Mouse (Mus musculus) lung, embryonic 14.5 days (tissue): ENCODE measurements around the gene E330034G19Rik. TPM values are rescaled to one million over a fixed set of nuclear protein-coding genes. Genes with fewer than 3 reads are reported as not detected.
A peak's percentile ranks its signal among the peaks of the same experiment; 100 is the strongest.

Experiments
- ATAC-seq: fragments of 200-750 bp; cut with Nextera tagmentation; 2 replicates; pipeline ENCODE4 v1.8.0; 2017; ENCODE audit warnings: mild to moderate bottlenecking, moderate TSS enrichment, moderate library complexity; ENCODE audit not compliant: insufficient read depth
- DNase-seq: peaks from one replicate; pipeline ENCODE4 v3.0.0-alpha.2; 2015
- H3K27ac ChIP-seq: fragments of 300-500 bp; sonication (generic); 2 replicates; pipeline ENCODE4 v1.5.1; 2014; ENCODE audit warnings: low read depth, mild to moderate bottlenecking, moderate library complexity
- H3K27me3 ChIP-seq: fragments of 300-500 bp; sonication (generic); 2 replicates; pipeline ENCODE4 v1.6.1; 2014; ENCODE audit warnings: low read length, control low read depth; ENCODE audit not compliant: insufficient read depth
- H3K36me3 ChIP-seq: fragments of 300-500 bp; sonication (generic); 2 replicates; pipeline ENCODE4 v1.6.1; 2014; ENCODE audit warnings: control low read depth; ENCODE audit not compliant: insufficient read depth
- H3K4me1 ChIP-seq: fragments of 300-500 bp; sonication (generic); 2 replicates; pipeline ENCODE4 v1.6.1; 2014; ENCODE audit warnings: antibody characterized with exemption, control low read depth; ENCODE audit not compliant: insufficient read depth
- H3K4me2 ChIP-seq: fragments of 300-500 bp; sonication (generic); 2 replicates; pipeline ENCODE4 v1.6.1; 2014; ENCODE audit warnings: mild to moderate bottlenecking
- H3K4me3 ChIP-seq: fragments of 300-500 bp; sonication (generic); 2 replicates; pipeline ENCODE4 v1.5.1; 2014; ENCODE audit warnings: low read depth, low read length
- H3K9ac ChIP-seq: fragments of 300-500 bp; sonication (generic); 2 replicates; pipeline ENCODE4 v1.6.1; 2014
- H3K9me3 ChIP-seq: fragments of 300-500 bp; sonication (generic); 2 replicates; pipeline ENCODE4 v1.6.1; 2016; ENCODE audit warnings: low read depth, low read length, control low read depth
- CTCF ChIP-seq: IDR thresholded peaks from 2 replicates; pipeline ENCODE4 v1.5.1; 2016; ENCODE audit warnings: antibody characterized with exemption, low read depth
- WGBS: fragments of 180-500 bp; shearing (Covaris S2); extraction: QIAGEN DNeasy Blood & Tissue Kit; methylation state at CpG from one replicate; pipeline ENCODE4 v1.1.7; 2014; 5-methylcytosine and 5-hydroxymethylcytosine counted together
- polyA plus RNA-seq: library from polyadenylated mRNA; unstranded; fragments of >200 nt; fragmentation: Nextera tagmentation; extraction: Ambion mirVana; gene quantifications from 2 replicates; pipeline ENCODE4 v1.2.1, GENCODE M21; 2014

E330034G19Rik gene
- polyA plus RNA-seq, 1 experiment from 2014 or later, result not detected

- no peak overlapping the region for H3K4me2 ChIP-seq
- H3K27me3 ChIP-seq, result no peaks in the 10 kb centered on the region
- no peak overlapping the region for H3K9ac ChIP-seq
- no peaks in the 10 kb centered on the region for H3K4me1 ChIP-seq
- WGBS, result 61% methylated on average over 22 of the region's 22 CpGs
- H3K27ac ChIP-seq, result no peak overlapping the region
- DNase-seq (peak; percentile 72), ATAC-seq (no peak)
- H3K4me3 ChIP-seq, result no peak overlapping the region
- no peaks in the 10 kb centered on the region for H3K9me3 ChIP-seq
- TF ChIP-seq CTCF, result peak; percentile 79
- H3K36me3 ChIP-seq, result no peaks in the 10 kb centered on the region
Observed at GRCm38 (mm10) chr14:24358295-24358951, 65.4 kb downstream of the E330034G19Rik start.

Other genes with a start within 250 kb of the E330034G19Rik start
- gene Dlg5, start 47.3 kb upstream of the E330034G19Rik start, polyA plus RNA-seq, result 25.8 and 28.9 TPM in 2 replicates
- 17.3 and 19.5 TPM in 2 replicates for gene Polr3a, start 193.8 kb downstream of the E330034G19Rik start, polyA plus RNA-seq
- 1,236 and 1,354 TPM in 2 replicates for gene Rps24, start 193.9 kb downstream of the E330034G19Rik start, polyA plus RNA-seq